Mouse (Mus musculus) megakaryocyte, adult 5-6 weeks (primary cell): ENCODE measurements at regions not wholly inside any gene's neighbourhood (a gene's known extent, or its start where the extent isn't known, plus 50 kb on each side); places are given as distances from the start of the nearest gene placed in this dataset.
A peak's percentile ranks its signal among the peaks of the same experiment; 100 is the strongest.

Experiments used
- ATAC-seq: 2 replicates; pipeline ENCODE4 v1.8.0; 2016; ENCODE audit warnings: mild to moderate bottlenecking, inconsistent platforms; ENCODE audit not compliant: poor library complexity, severe bottlenecking

- ATAC-seq, result no peak
These were observed 51.2 kb upstream of the Rap1b start for GRCm38 (mm10) chr10:117896911-117897643.

GRCm38 (mm10) chr10:117897766-117898165 lies 51.9 kb upstream of the Rap1b start:
- ATAC-seq, result no peak

- ATAC-seq, result no peak
These were observed 52.6 kb upstream of the Rap1b start for GRCm38 (mm10) chr10:117898391-117898790.

GRCm38 (mm10) chr10:117899410-117899935 lies 53.6 kb upstream of the Rap1b start:
- ATAC-seq, result peak; percentile 94

- peak; percentile 44; the same call in 1 of the 2 replicates for ATAC-seq
These were observed 59.9 kb upstream of the Rap1b start for GRCm38 (mm10) chr10:117905666-117906266.

- ATAC-seq, result peak; percentile 64
These were observed 60.5 kb upstream of the Rap1b start for GRCm38 (mm10) chr10:117906267-117906811.

- no peak for ATAC-seq
These were observed 62.3 kb upstream of the Rap1b start for GRCm38 (mm10) chr10:117908079-117908675.

- ATAC-seq, result no peak
These were observed 63.3 kb upstream of the Rap1b start for GRCm38 (mm10) chr10:117909155-117909554.

GRCm38 (mm10) chr10:117909811-117910239 lies 64.0 kb upstream of the Rap1b start:
- ATAC-seq, result no peak

GRCm38 (mm10) chr10:117910426-117910825 lies 64.6 kb upstream of the Rap1b start:
- ATAC-seq, result no peak

- no peak for ATAC-seq
These were observed 69.3 kb upstream of the Rap1b start for GRCm38 (mm10) chr10:117915011-117915735.

GRCm38 (mm10) chr10:117916280-117916679 lies 70.4 kb upstream of the Rap1b start:
- no peak for ATAC-seq

GRCm38 (mm10) chr10:117917870-117918269 lies 72.0 kb upstream of the Rap1b start:
- 0 out of 2 replicates have a peak, but pooled peaks have one; percentile 38 for ATAC-seq

- peak; percentile 49; the same call in 1 of the 2 replicates for ATAC-seq
These were observed 72.8 kb upstream of the Rap1b start for GRCm38 (mm10) chr10:117918616-117919015.

- no peak for ATAC-seq
These were observed 73.5 kb upstream of the Rap1b start for GRCm38 (mm10) chr10:117919186-117919941.

GRCm38 (mm10) chr10:117925186-117925585 lies 79.4 kb upstream of the Rap1b start:
- ATAC-seq, result 0 out of 2 replicates have a peak, but pooled peaks have one; percentile 9

- peak; percentile 67 for ATAC-seq
These were observed 80.0 kb upstream of the Rap1b start for GRCm38 (mm10) chr10:117925611-117926555.

- no peak for ATAC-seq
These were observed 83.2 kb upstream of the Rap1b start for GRCm38 (mm10) chr10:117928998-117929397.

GRCm38 (mm10) chr10:117934797-117935196 lies 89.0 kb upstream of the Rap1b start:
- ATAC-seq, result peak; percentile 40; the same call in 1 of the 2 replicates
